Mouse (Mus musculus): Measurements from ENCODE around the gene Rarb.

The Rarb gene

DNA sequence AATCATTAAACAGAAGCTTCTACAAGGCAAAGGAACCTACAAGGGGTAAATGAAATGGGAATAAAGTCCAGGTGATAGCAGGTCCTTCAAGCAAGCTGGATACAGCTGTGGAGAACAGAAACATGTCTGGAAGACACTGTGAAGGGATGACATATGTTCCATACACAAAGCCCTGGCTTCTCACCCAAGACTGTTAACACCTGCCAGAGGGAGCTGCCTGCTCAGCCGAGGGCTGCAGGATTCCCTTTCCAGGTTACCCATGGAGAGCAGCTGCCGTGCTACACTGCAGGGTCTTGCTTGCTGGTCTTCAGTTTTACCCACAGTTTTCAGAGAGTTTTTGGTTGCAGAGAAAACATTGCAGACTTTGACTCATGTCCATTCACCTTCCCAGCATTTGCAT is 290.3 kb downstream of the Rarb start:
- no peak for DNase-seq (ENCODE audit: low read depth)

GRCm38 (mm10) chr14:16526120-16526519 is 292.8 kb downstream of the Rarb start:
- DNase-seq (ENCODE audit: low read depth), result no peak

DNA sequence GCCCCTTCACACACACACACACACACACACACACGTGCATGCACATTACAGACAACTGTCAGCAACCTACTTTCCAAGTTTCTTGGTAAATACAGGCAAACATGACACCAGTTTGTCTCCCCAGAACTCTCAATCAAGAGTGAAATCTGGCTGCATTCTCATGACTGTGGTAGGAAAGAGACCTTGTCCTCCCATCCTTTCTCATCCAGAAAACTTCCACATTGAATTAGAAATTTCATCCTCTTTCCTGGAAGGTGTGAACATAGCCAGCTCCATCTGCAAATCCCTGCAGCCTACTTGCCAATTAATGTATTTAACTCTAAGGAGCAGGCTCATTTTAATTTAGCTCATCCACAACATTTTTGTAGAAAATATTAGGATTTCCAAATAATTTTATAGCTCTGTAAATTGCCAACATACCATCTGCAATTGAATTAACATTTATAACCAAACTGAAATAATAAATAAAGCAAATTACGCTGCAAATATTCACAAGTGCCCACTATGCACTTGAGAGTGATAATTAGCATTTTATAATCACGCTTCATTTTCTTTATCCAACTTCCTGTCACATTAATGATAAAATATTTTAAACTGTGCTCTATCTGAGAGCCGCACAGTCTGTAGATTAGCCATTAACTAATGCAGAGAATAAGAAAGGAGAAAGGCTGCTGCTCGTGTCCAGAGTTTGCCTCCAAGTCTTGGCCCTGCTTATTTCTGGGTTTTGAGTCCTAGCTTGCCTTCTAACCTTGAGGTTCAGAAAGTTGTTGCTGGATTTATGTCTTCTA is 293.6 kb downstream of the Rarb start:
- no peak for DNase-seq (ENCODE audit: low read depth)

GRCm38 (mm10) chr14:16522852-16523251 is 296.1 kb downstream of the Rarb start:
- no peak for DNase-seq (ENCODE audit: low read depth)

- no peak for DNase-seq (ENCODE audit: low read depth)
Measured at GRCm38 (mm10) chr14:16519588-16520167, 299.3 kb downstream of the Rarb start.

- no peak for DNase-seq (ENCODE audit: low read depth)
Measured at GRCm38 (mm10) chr14:16517958-16518357, 301.0 kb downstream of the Rarb start.

GRCm38 (mm10) chr14:16515731-16516130 is 303.2 kb downstream of the Rarb start:
- no peak for DNase-seq (ENCODE audit: low read depth)

GRCm38 (mm10) chr14:16510574-16510973 is 308.4 kb downstream of the Rarb start:
- no peak for DNase-seq (ENCODE audit: low read depth)

DNA sequence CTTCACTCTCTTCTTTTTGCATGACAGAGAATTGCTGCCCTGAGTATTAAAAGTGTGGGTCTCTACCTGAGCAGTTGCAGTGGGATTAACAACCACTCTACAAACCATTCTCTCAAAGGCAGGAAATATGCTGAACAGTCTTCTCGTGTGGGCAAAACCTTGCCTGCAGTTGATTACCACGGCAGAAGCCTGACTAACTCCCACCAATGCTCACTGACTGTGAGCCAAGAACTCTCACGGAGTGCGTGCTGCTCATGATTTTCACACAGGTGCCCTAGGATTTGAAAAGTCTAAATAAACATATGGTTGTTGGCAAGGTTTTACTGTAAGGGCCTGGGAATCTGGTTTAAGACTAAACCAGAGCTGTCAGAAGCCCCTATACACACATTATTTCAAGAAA is 309.1 kb downstream of the Rarb start:
- no peak for DNase-seq (ENCODE audit: low read depth)

DNA sequence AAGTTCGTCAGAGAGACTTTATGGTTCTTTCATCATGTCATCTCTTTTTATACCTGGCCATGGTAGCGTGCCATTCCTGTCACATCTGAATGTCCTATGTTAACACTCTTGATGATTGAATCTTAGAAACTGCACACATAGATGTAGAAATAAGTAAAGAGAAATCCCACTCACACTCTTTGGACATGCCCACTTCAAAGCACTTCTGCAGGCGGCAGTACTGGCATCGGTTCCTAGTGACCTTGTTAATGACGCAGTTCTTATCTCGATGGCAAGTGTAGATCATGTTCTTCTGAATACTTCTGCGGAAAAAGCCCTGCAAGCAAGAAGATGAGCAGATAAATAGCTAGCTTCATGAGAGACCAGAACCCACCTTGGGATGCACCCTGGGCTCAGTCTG is 310.2 kb downstream of the Rarb start:
- no peak for DNase-seq (ENCODE audit: low read depth)

DNA sequence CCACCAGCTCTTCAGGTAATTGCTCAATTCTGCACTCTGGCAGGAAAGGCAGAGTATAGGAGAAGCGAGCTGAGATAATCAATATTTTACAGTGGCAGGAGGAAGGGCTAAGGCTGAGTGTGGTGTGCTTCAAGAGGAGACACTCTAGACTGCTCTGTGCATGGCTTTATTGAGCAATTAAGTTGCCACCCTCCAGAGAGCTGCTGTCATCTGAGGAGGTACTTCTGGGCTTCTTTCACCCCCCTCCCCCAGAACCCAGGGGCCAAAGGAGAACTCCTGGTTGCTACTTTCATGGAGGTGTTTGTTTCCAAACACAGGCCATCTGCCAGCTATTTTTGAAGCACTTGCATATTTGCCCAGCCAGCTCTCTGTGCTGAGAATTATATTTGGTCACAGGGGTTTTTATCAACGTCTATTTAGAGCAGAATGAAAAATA is 321.7 kb downstream of the Rarb start:
- no peak for DNase-seq (ENCODE audit: low read depth)

DNA sequence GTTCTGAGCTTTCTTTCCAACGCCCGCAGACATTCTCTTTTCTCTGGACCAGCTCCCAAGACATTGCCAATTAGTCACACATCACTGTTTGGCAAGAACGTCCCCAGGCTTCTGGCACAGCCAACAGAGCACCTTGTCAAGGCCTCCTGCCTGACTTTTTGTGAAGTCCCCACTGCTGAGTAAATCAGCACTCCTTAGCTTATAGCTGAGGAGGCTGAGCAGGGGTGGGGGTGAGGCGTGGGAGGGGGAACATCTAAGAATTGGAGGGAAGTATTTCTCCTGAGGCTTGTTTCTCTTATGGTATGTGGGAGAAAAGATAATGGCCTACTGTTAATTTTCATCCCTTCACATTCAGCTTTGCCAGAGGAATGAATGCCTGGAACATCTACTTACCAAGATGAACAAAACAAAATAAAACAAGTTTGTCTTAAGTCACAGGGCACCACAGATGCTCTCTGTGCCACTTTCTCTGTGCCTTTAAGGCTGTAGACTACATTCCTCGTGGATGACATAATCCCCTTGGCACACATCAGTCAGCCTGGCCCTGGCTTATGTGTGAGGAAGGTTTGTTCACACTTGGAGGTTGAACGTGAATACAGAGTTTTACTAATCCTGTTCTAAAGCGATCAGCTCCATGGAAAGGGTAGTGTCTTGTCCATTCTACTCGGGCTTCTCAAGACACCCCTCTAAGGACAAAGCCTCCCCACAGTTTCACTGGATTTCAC is 335.1 kb downstream of the Rarb start:
- no peak for DNase-seq (ENCODE audit: low read depth)

GRCm38 (mm10) chr14:16480621-16481020 is 338.3 kb downstream of the Rarb start:
- no peak for DNase-seq (ENCODE audit: low read depth)

DNA sequence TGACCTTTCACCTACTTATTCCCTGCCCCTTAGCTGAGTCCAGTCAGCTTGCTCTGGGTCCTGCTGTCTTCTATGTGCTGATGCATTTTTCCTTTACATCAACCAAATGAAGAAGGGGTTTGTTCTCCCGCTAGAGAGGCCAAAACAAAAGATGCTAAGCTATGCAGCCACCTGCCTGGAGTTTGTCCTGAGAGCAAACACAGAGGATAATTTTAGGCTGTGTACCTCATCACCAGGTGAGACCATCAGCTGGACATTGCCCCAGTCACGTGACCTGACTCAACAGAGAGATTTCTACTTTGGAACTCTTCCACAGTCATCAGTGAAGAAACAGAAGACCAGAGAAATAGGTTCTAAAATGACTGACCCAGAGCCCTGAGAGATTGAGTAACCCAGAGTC is 339.4 kb downstream of the Rarb start:
- no peak for DNase-seq (ENCODE audit: low read depth)

- DNase-seq (ENCODE audit: low read depth), result no peak
Measured at GRCm38 (mm10) chr14:16478606-16479323, 340.2 kb downstream of the Rarb start.

GRCm38 (mm10) chr14:16448269-16448987 is 370.5 kb downstream of the Rarb start:
- DNase-seq (ENCODE audit: low read depth), result no peak

- DNase-seq (ENCODE audit: low read depth), result no peak
Measured at GRCm38 (mm10) chr14:16447587-16447986, 371.4 kb downstream of the Rarb start.

- DNase-seq (ENCODE audit: low read depth), result no peak
Measured at GRCm38 (mm10) chr14:16444859-16445258, 374.1 kb downstream of the Rarb start.

DNA sequence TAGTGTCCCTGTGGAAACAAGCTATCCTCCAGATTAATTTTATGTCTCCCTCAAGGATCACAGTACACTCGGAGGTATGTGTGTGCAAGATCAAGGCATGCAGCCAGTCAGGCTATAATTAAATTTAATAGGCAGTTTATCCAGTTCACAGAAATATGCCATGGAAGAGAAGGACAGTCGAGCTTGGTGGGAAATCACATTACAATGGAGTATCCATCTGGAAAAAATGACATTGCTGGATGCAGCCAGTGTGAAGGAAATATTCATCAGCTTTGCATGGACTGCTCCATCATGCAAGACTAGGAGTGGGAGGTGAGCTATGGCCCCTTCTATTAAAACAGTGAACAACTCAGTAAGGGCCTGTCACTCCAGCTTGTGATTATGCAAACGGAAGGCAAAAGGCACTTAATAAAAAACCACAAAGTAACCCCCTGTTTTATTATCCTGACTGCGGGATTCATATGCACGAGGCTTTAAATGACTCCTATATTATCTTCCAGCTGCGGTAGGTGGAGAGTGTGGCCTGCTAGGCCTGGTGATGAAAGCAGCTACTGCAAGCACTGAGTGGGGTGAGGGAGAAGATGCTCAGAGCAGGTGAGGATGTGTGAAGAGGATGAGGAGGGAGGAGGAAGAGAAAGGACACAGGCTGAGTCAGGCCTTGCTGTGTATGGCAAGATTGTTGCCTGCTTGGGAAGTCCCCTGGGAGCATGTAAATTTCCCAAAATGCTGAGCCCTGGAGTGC is 379.4 kb downstream of the Rarb start:
- DNase-seq (ENCODE audit: low read depth), result no peak

DNA sequence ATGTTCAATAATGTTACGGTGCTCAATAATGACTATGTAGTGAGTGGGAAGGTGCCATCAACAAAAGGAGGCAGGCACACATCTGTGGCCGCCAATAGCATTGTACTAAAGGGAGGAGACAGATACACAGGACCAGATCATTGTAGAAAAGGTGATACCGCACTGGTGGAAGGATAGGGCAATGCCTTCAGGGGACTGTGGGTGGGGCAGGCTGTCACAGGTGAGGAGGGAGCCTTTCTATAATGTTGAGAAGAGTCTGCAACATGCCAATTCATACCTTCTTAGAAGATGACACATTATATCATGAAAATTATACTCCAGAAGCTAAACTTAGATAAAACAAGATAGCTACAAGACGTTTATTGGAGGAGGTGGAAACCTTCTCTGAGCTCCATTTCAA is 381.6 kb downstream of the Rarb start:
- no peak for DNase-seq (ENCODE audit: low read depth)
